In the genomic region with DNA sequence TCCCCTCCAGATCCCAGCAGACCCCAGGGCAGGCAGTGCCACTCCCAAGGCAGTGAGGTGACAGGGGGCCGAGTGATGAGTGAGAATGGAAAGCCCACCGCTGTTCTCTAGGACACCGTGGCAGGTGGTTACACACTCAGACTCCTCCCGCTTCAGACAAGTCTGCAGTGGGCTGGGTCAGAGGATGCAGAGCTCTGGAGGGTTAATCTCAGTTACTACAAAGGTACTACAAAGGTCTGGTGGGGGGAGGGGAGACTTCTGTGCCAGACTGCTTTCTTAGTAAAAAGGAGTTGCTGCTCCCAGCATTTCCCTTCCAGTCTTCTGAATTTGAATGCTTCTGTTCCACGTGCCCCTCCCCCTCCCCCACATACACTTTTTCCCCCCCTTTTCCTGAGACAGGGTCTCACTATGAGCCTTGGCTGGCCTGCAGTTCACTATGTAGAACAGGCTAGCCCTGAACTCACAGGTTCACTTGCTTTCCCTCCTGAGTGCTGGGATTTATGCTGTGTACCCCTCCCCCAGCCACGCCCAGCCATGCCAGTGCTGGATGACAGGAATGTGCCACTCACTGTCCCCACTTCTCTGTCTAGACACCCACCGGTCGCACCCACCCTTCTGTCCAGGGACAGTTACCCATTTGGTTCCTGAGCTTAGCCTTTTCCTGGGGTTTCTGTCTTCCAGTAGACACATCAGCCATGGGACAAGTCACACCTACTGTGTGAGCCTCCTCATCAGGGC, we compare ENCODE assay signal across 12 mouse cellular contexts.
DNase-seq lines count a peak whose midpoint lies in the region; ATAC-seq lines count a peak whose summit lies in the region.
"Had no signal": no experiment of that assay in that cellular context is flagged by ENCODE, and none has a peak within 500 bp of the region (broad histone marks: within the 10 kb centered on the region; RNA-seq: fewer than 3 reads in every experiment).

No protein-coding gene starts in this region.

- H3K4me1 ChIP-seq in forebrain, embryonic 11.5 days (replicated peaks; ENCODE audit: control insufficient read depth, insufficient read depth, low read length), result peaks cover 13% of the 10 kb centered on the region
- peaks cover 33% of the 10 kb centered on the region for H3K4me1 ChIP-seq in forebrain, embryonic 15.5 days
- H3K4me1 ChIP-seq in midbrain, embryonic 11.5 days (ENCODE audit: control insufficient read depth, insufficient read depth, low read length), result peaks cover 24% of the 10 kb centered on the region
- H3K4me1 ChIP-seq in midbrain, embryonic 16.5 days (ENCODE audit: control insufficient read depth, insufficient read depth, low read length), result peaks cover 8% of the 10 kb centered on the region; the same call in 1 of the 2 replicates
- H3K4me1 ChIP-seq in limb, embryonic 12.5 days (replicated peaks), result peaks cover 28% of the 10 kb centered on the region

- peak; percentile 63 for DNase-seq in forebrain, embryonic 11.5 days (ENCODE audit: low spot score)
- DNase-seq in midbrain, embryonic 11.5 days (ENCODE audit: low spot score, missing footprints), result no peak
- DNase-seq in yolk sac, embryonic 10.5 days (ENCODE audit: low spot score), result peak; percentile 61
- DNase-seq in urinary bladder, adult 18-20 months (ENCODE audit: low spot score in 2 of 2), result no peak
- DNase-seq in liver, result no peak
- DNase-seq: cerebellum, adult 8-10 months; gastrocnemius, postnatal 36 days; layer of hippocampus, postnatal 36 days; liver, embryonic 13.5 days had no signal

- no peaks in the 10 kb centered on the region for H3K27me3 ChIP-seq in forebrain, embryonic 11.5 days (ENCODE audit: control insufficient read depth, insufficient read depth, low read length)
- no peaks in the 10 kb centered on the region for H3K27me3 ChIP-seq in forebrain, embryonic 15.5 days
- H3K27me3 ChIP-seq in midbrain, embryonic 11.5 days (ENCODE audit: control insufficient read depth, insufficient read depth, low read length), result no peaks in the 10 kb centered on the region; the same call in 1 of the 2 replicates
- H3K27me3 ChIP-seq in midbrain, embryonic 16.5 days (ENCODE audit: control insufficient read depth, insufficient read depth, low read depth, low read length), result no peaks in the 10 kb centered on the region
- no peaks in the 10 kb centered on the region for H3K27me3 ChIP-seq in limb, embryonic 12.5 days
- H3K27me3 ChIP-seq: liver, embryonic 13.5 days had no signal

- H3K27ac ChIP-seq in forebrain, embryonic 11.5 days (ENCODE audit: low read depth, low read length), result 0 out of 2 replicates have a peak overlapping the region, but pooled peaks have one; percentile 12
- H3K27ac ChIP-seq in forebrain, embryonic 15.5 days (replicated peaks), result no peak overlapping the region
- no peak overlapping the region for H3K27ac ChIP-seq in midbrain, embryonic 11.5 days (ENCODE audit: low read depth, low read length)
- no peak overlapping the region for H3K27ac ChIP-seq in midbrain, embryonic 16.5 days (ENCODE audit: low read length)
- no peak overlapping the region for H3K27ac ChIP-seq in limb, embryonic 12.5 days
- H3K27ac ChIP-seq: liver, embryonic 13.5 days had no signal

- no peaks in the 10 kb centered on the region for H3K36me3 ChIP-seq in forebrain, embryonic 11.5 days (ENCODE audit: control insufficient read depth, insufficient read depth, low read length)
- no peaks in the 10 kb centered on the region for H3K36me3 ChIP-seq in forebrain, embryonic 15.5 days
- H3K36me3 ChIP-seq in midbrain, embryonic 11.5 days (ENCODE audit: control insufficient read depth, insufficient read depth, low read length), result no peaks in the 10 kb centered on the region
- no peaks in the 10 kb centered on the region for H3K36me3 ChIP-seq in midbrain, embryonic 16.5 days (ENCODE audit: control insufficient read depth, insufficient read depth, low read length)
- H3K36me3 ChIP-seq in limb, embryonic 12.5 days, result no peaks in the 10 kb centered on the region
- H3K36me3 ChIP-seq: liver, embryonic 13.5 days had no signal

- WGBS in forebrain, embryonic 11.5 days, result 28% methylated on average over 8 of the region's 8 CpGs
- 29% methylated on average over 8 of the region's 8 CpGs for WGBS in forebrain, embryonic 15.5 days
- WGBS in midbrain, embryonic 11.5 days, result 33% methylated on average over 8 of the region's 8 CpGs
- WGBS in midbrain, embryonic 16.5 days, result 32% methylated on average over 8 of the region's 8 CpGs
- 36% methylated on average over 8 of the region's 8 CpGs for whole genome bisulfite sequencing in limb, embryonic 12.5 days

- no peaks in the 10 kb centered on the region for H3K9me3 ChIP-seq in forebrain, embryonic 11.5 days (ENCODE audit: control insufficient read depth, low read length)
- no peaks in the 10 kb centered on the region for H3K9me3 ChIP-seq in forebrain, embryonic 15.5 days
- no peaks in the 10 kb centered on the region for H3K9me3 ChIP-seq in midbrain, embryonic 11.5 days (ENCODE audit: control insufficient read depth, low read length)
- no peaks in the 10 kb centered on the region for H3K9me3 ChIP-seq in midbrain, embryonic 16.5 days (replicated peaks; ENCODE audit: control insufficient read depth, low read length, poor library complexity, severe bottlenecking)
- H3K9me3 ChIP-seq in limb, embryonic 12.5 days, result no peaks in the 10 kb centered on the region
- H3K9me3 ChIP-seq: liver, embryonic 13.5 days had no signal

- no peak overlapping the region for H3K4me3 ChIP-seq in forebrain, embryonic 11.5 days (ENCODE audit: low read depth, low read length)
- H3K4me3 ChIP-seq in forebrain, embryonic 15.5 days, result no peak overlapping the region
- H3K4me3 ChIP-seq in midbrain, embryonic 11.5 days (ENCODE audit: low read depth, low read length), result no peak overlapping the region
- H3K4me3 ChIP-seq in midbrain, embryonic 16.5 days (ENCODE audit: low read depth, low read length), result no peak overlapping the region
- H3K4me3 ChIP-seq in limb, embryonic 12.5 days (replicated peaks), result no peak overlapping the region
- H3K4me3 ChIP-seq: liver, embryonic 13.5 days had no signal

- peak overlapping the region; percentile 12; the same call in 1 of the 2 replicates for H3K9ac ChIP-seq in forebrain, embryonic 11.5 days (ENCODE audit: low read length)
- no peak overlapping the region for H3K9ac ChIP-seq in forebrain, embryonic 15.5 days (replicated peaks)
- H3K9ac ChIP-seq in midbrain, embryonic 11.5 days (ENCODE audit: low read length), result no peak overlapping the region
- H3K9ac ChIP-seq in midbrain, embryonic 16.5 days (ENCODE audit: low read depth, low read length), result no peak overlapping the region
- H3K9ac ChIP-seq in limb, embryonic 12.5 days (replicated peaks), result no peak overlapping the region
- H3K9ac ChIP-seq: liver, embryonic 13.5 days had no signal

- ATAC-seq in forebrain, embryonic 11.5 days (replicated peaks; ENCODE audit: low FRiP score), result peak; percentile 73
- no peak for ATAC-seq in forebrain, embryonic 15.5 days (replicated peaks)
- ATAC-seq in midbrain, embryonic 11.5 days (ENCODE audit: low FRiP score), result peak; percentile 54; the same call in 1 of the 2 replicates
- ATAC-seq in midbrain, embryonic 16.5 days, result no peak
- 0 out of 2 replicates have a peak, but pooled peaks have one; percentile 49 for ATAC-seq in limb, embryonic 12.5 days (ENCODE audit: insufficient number of reproducible peaks, insufficient read depth, low FRiP score, low TSS enrichment, low read depth)

- peak overlapping the region; percentile 21; the same call in 1 of the 2 replicates for H3K4me2 ChIP-seq in forebrain, embryonic 11.5 days (ENCODE audit: low read depth, low read length, severe bottlenecking)
- no peak overlapping the region for H3K4me2 ChIP-seq in forebrain, embryonic 15.5 days (replicated peaks)
- no peak overlapping the region for H3K4me2 ChIP-seq in midbrain, embryonic 11.5 days
- no peak overlapping the region for H3K4me2 ChIP-seq in midbrain, embryonic 16.5 days (ENCODE audit: low read length)
- H3K4me2 ChIP-seq in limb, embryonic 12.5 days, result no peak overlapping the region
- H3K4me2 ChIP-seq: liver, embryonic 13.5 days had no signal

Comparison
In these comparisons a context has a peak if more than half of its experiments do, and no peak if none do; other contexts are left out.
1. ATAC-seq: peak in forebrain, embryonic 11.5 days (single experiment), midbrain, embryonic 11.5 days (single experiment) and limb, embryonic 12.5 days (single experiment); none in forebrain, embryonic 15.5 days (single experiment) and midbrain, embryonic 16.5 days (single experiment).
2. DNase-seq: peak in forebrain, embryonic 11.5 days (single experiment) and yolk sac, embryonic 10.5 days (single experiment); none in midbrain, embryonic 11.5 days (single experiment), urinary bladder, adult 18-20 months (0 of 2) and liver (single experiment).